In genomic region chr5:129914024-129914423, GRCm38 (mm10) we compare ENCODE assay signal across 8 mouse cellular contexts. TPM values are rescaled to one million over a fixed set of nuclear protein-coding genes. Genes with fewer than 3 reads are reported as not detected.
DNase-seq lines count a peak whose midpoint lies in the region; ATAC-seq and TF ChIP-seq lines count a peak whose summit lies in the region.

No protein-coding gene starts in this region.

- peak; percentile 29 for DNase-seq in forebrain, embryonic 10.5 days (ENCODE audit: extremely low spot score, low spot score)
- DNase-seq in spleen, adult 2 months (ENCODE audit: low read depth in 1 of 2, low spot score in 2 of 2) = peak; percentile 16 to 28
- no peak for DNase-seq in spleen, adult 12 weeks (ENCODE audit: low spot score)
- no peak for DNase-seq in frontal cortex, postnatal 10 days (ENCODE audit: low spot score in 2 of 2)
- DNase-seq in left cerebral cortex, postnatal 25 days (ENCODE audit: low spot score in 2 of 2) = no peak

- no peaks in the 10 kb centered on the region for H3K36me3 ChIP-seq in forebrain, embryonic 10.5 days (replicated peaks)
- no peaks in the 10 kb centered on the region for H3K36me3 ChIP-seq in forebrain, embryonic 15.5 days
- no peaks in the 10 kb centered on the region for H3K36me3 ChIP-seq in spleen, adult 2 months (ENCODE audit: control insufficient read depth, insufficient read depth, low read length)
- H3K36me3 ChIP-seq in lung, embryonic 16.5 days (ENCODE audit: control insufficient read depth, insufficient read depth, low read length) = no peaks in the 10 kb centered on the region

- WGBS in forebrain, embryonic 10.5 days = 28% methylated on average over 2 of the region's 2 CpGs
- 32% methylated on average over 2 of the region's 2 CpGs for WGBS in forebrain, embryonic 15.5 days
- 42% methylated on average over 2 of the region's 2 CpGs for WGBS in spleen, adult 2 months
- 27% methylated on average over 2 of the region's 2 CpGs for WGBS in lung, embryonic 16.5 days

- peaks cover 12% of the 10 kb centered on the region for H3K27me3 ChIP-seq in forebrain, embryonic 10.5 days (ENCODE audit: poor library complexity, severe bottlenecking)
- H3K27me3 ChIP-seq in forebrain, embryonic 15.5 days = no peaks in the 10 kb centered on the region
- no peaks in the 10 kb centered on the region for H3K27me3 ChIP-seq in spleen, adult 2 months (ENCODE audit: control insufficient read depth, insufficient read depth, low read length)
- no peaks in the 10 kb centered on the region for H3K27me3 ChIP-seq in lung, embryonic 16.5 days (ENCODE audit: control insufficient read depth, insufficient read depth, low read depth, low read length)

- TF ChIP-seq CTCF in spleen, adult 2 months (IDR thresholded peaks at IDR 0.05; ENCODE audit: extremely low read depth, insufficient read depth, insufficient read length, insufficient replicate concordance) = peak; percentile 67; the same call in 1 of the 2 replicates

- H3K4me3 ChIP-seq in forebrain, embryonic 10.5 days = no peak overlapping the region
- H3K4me3 ChIP-seq in forebrain, embryonic 15.5 days = no peak overlapping the region
- no peak overlapping the region for H3K4me3 ChIP-seq in spleen, adult 2 months (ENCODE audit: extremely low read depth, insufficient read depth, insufficient read length)
- no peak overlapping the region for H3K4me3 ChIP-seq in lung, embryonic 16.5 days (ENCODE audit: low read length)

- ATAC-seq in forebrain, embryonic 15.5 days (replicated peaks) = no peak
- ATAC-seq in erythroblast, adult 5-6 weeks (replicated peaks; ENCODE audit: low FRiP score, poor library complexity, severe bottlenecking) = peak; percentile 63; the same call in 1 of the 2 replicates
- ATAC-seq in lung, embryonic 16.5 days (ENCODE audit: low read depth) = 0 out of 2 replicates have a peak, but pooled peaks have one; percentile 18

- no peaks in the 10 kb centered on the region for H3K9me3 ChIP-seq in forebrain, embryonic 10.5 days
- H3K9me3 ChIP-seq in forebrain, embryonic 15.5 days = no peaks in the 10 kb centered on the region
- no peaks in the 10 kb centered on the region for H3K9me3 ChIP-seq in lung, embryonic 16.5 days (ENCODE audit: control insufficient read depth, low read length)

- H3K9ac ChIP-seq in forebrain, embryonic 15.5 days (replicated peaks) = no peak overlapping the region
- H3K9ac ChIP-seq in lung, embryonic 16.5 days (ENCODE audit: low read length) = no peak overlapping the region

- no peak overlapping the region for H3K27ac ChIP-seq in forebrain, embryonic 10.5 days
- no peak overlapping the region for H3K27ac ChIP-seq in forebrain, embryonic 15.5 days (replicated peaks)
- H3K27ac ChIP-seq in spleen, adult 2 months (ENCODE audit: insufficient read depth, low read length) = no peak overlapping the region
- no peak overlapping the region for H3K27ac ChIP-seq in lung, embryonic 16.5 days (ENCODE audit: low read length)

- peaks cover 2% of the 10 kb centered on the region for H3K4me1 ChIP-seq in forebrain, embryonic 10.5 days
- peaks cover 4% of the 10 kb centered on the region for H3K4me1 ChIP-seq in forebrain, embryonic 15.5 days
- H3K4me1 ChIP-seq in spleen, adult 2 months (ENCODE audit: control insufficient read depth, insufficient read depth, insufficient read length) = peaks cover 2% of the 10 kb centered on the region; the same call in 1 of the 2 replicates
- peaks cover 4% of the 10 kb centered on the region; the same call in 1 of the 2 replicates for H3K4me1 ChIP-seq in lung, embryonic 16.5 days (replicated peaks; ENCODE audit: control insufficient read depth, insufficient read depth, low read length)

- intact Hi-C loops in left cerebral cortex, postnatal 25 days (cut with DNase I) = no loop called here

- TF ChIP-seq POLR2A in spleen, adult 2 months (IDR thresholded peaks at IDR 0.05; ENCODE audit: low read depth, low read length) = no peak

- no peak overlapping the region for H3K4me2 ChIP-seq in forebrain, embryonic 15.5 days (replicated peaks)
- no peak overlapping the region for H3K4me2 ChIP-seq in lung, embryonic 16.5 days (ENCODE audit: low read depth, low read length)

RNA-seq across cellular contexts. Expression of gene Nupr1l, which starts 5.7 kb away (rescaled TPM):
- 3.3 and 4.9 TPM in 2 replicates for polyA plus RNA-seq in forebrain, embryonic 10.5 days (2016; fragmentation: Nextera tagmentation; extraction: Ambion mirVana)
- 3.9 and 6.0 TPM in 2 replicates for polyA plus RNA-seq in forebrain, embryonic 15.5 days (2015; fragmentation: Nextera tagmentation; extraction: Ambion mirVana)
- polyA plus RNA-seq in spleen, adult 2 months (2012; rRNA removed) = 2.4 and 4.9 TPM in 2 replicates
- total RNA-seq in erythroblast, adult 5-6 weeks (2015; ENCODE audit: low replicate concordance) = not detected in 2 replicates
- not detected in 2 replicates for total RNA-seq in erythroblast, adult 5-6 weeks (2017; ENCODE audit: low replicate concordance)
- 2.6 and 3.1 TPM in 2 replicates for polyA plus RNA-seq in lung, embryonic 16.5 days (2015; fragmentation: Nextera tagmentation; extraction: Ambion mirVana)
- total RNA-seq in left cerebral cortex, postnatal 25 days (2021) = 1 to 10 TPM; 1.3 to 3.2 TPM

RNA-seq across cellular contexts. Expression of gene Phkg1, which starts 15.7 kb away (rescaled TPM):
- 0.15 and 0.26 TPM in 2 replicates for polyA plus RNA-seq in forebrain, embryonic 10.5 days (2016; fragmentation: Nextera tagmentation; extraction: Ambion mirVana)
- 0.45 and 0.50 TPM in 2 replicates for polyA plus RNA-seq in forebrain, embryonic 15.5 days (2015; fragmentation: Nextera tagmentation; extraction: Ambion mirVana)
- 0.13 and 0.14 TPM in 2 replicates for polyA plus RNA-seq in spleen, adult 2 months (2012; rRNA removed)
- not detected in 2 replicates for total RNA-seq in erythroblast, adult 5-6 weeks (2015; ENCODE audit: low replicate concordance)
- total RNA-seq in erythroblast, adult 5-6 weeks (2017; ENCODE audit: low replicate concordance) = not detected in 2 replicates
- polyA plus RNA-seq in lung, embryonic 16.5 days (2015; fragmentation: Nextera tagmentation; extraction: Ambion mirVana) = 0.39 and 0.43 TPM in 2 replicates
- total RNA-seq in left cerebral cortex, postnatal 25 days (2021) = 10 to 100 TPM; 15.0 to 17.0 TPM

RNA-seq across cellular contexts. Expression of gene Zbed5, which starts 18.5 kb away (rescaled TPM):
- polyA plus RNA-seq in forebrain, embryonic 10.5 days (2016; fragmentation: Nextera tagmentation; extraction: Ambion mirVana) = 5.6 and 5.8 TPM in 2 replicates
- 16.3 and 17.2 TPM in 2 replicates for polyA plus RNA-seq in forebrain, embryonic 15.5 days (2015; fragmentation: Nextera tagmentation; extraction: Ambion mirVana)
- 0.56 and 0.65 TPM in 2 replicates for polyA plus RNA-seq in spleen, adult 2 months (2012; rRNA removed)
- total RNA-seq in erythroblast, adult 5-6 weeks (2015; ENCODE audit: low replicate concordance) = 1.3 TPM in 1 of 2 replicates, not detected in the other
- 0.68 TPM in 1 of 2 replicates, not detected in the other for total RNA-seq in erythroblast, adult 5-6 weeks (2017; ENCODE audit: low replicate concordance)
- polyA plus RNA-seq in lung, embryonic 16.5 days (2015; fragmentation: Nextera tagmentation; extraction: Ambion mirVana) = 4.3 and 4.4 TPM in 2 replicates
- 1 to 10 TPM; 4.6 to 5.8 TPM for total RNA-seq in left cerebral cortex, postnatal 25 days (2021)

RNA-seq across cellular contexts. Expression of gene Chchd2, which starts 26.8 kb away (rescaled TPM):
- 1,073 and 1,078 TPM in 2 replicates for polyA plus RNA-seq in forebrain, embryonic 10.5 days (2016; fragmentation: Nextera tagmentation; extraction: Ambion mirVana)
- polyA plus RNA-seq in forebrain, embryonic 15.5 days (2015; fragmentation: Nextera tagmentation; extraction: Ambion mirVana) = 895 and 945 TPM in 2 replicates
- polyA plus RNA-seq in spleen, adult 2 months (2012; rRNA removed) = 274 and 522 TPM in 2 replicates
- total RNA-seq in erythroblast, adult 5-6 weeks (2015; ENCODE audit: low replicate concordance) = 105 and 122 TPM in 2 replicates
- total RNA-seq in erythroblast, adult 5-6 weeks (2017; ENCODE audit: low replicate concordance) = 41.2 and 119 TPM in 2 replicates
- polyA plus RNA-seq in lung, embryonic 16.5 days (2015; fragmentation: Nextera tagmentation; extraction: Ambion mirVana) = 815 and 838 TPM in 2 replicates
- total RNA-seq in left cerebral cortex, postnatal 25 days (2021) = 100 to 1,000 TPM; 441 to 443 TPM

RNA-seq across cellular contexts. Expression of gene Vkorc1l1, which starts 27.7 kb away (rescaled TPM):
- polyA plus RNA-seq in forebrain, embryonic 10.5 days (2016; fragmentation: Nextera tagmentation; extraction: Ambion mirVana) = 33.0 and 33.4 TPM in 2 replicates
- 30.4 and 31.3 TPM in 2 replicates for polyA plus RNA-seq in forebrain, embryonic 15.5 days (2015; fragmentation: Nextera tagmentation; extraction: Ambion mirVana)
- 7.5 and 8.1 TPM in 2 replicates for polyA plus RNA-seq in spleen, adult 2 months (2012; rRNA removed)
- total RNA-seq in erythroblast, adult 5-6 weeks (2015; ENCODE audit: low replicate concordance) = 39.8 and 49.3 TPM in 2 replicates
- 27.2 and 30.7 TPM in 2 replicates for total RNA-seq in erythroblast, adult 5-6 weeks (2017; ENCODE audit: low replicate concordance)
- 18.8 and 19.2 TPM in 2 replicates for polyA plus RNA-seq in lung, embryonic 16.5 days (2015; fragmentation: Nextera tagmentation; extraction: Ambion mirVana)
- 10 to 100 TPM; 44.6 to 46.3 TPM for total RNA-seq in left cerebral cortex, postnatal 25 days (2021)

Comparison
In these comparisons a context has a peak if more than half of its experiments do, and no peak if none do; other contexts are left out.
1. DNase-seq: peak in forebrain, embryonic 10.5 days (single experiment) and spleen, adult 2 months (2 of 2); none in spleen, adult 12 weeks (single experiment), frontal cortex, postnatal 10 days (0 of 2) and left cerebral cortex, postnatal 25 days (0 of 2).